Mouse (Mus musculus) ES-Bruce4 (cell line): Measurements from ENCODE around the gene Adamts9.

Source experiments
- CTCF ChIP-seq: IDR thresholded peaks from one replicate; pipeline ENCODE4 v1.8.1; 2011; ENCODE audit warnings: low read depth, low read length
- EP300 ChIP-seq: IDR thresholded peaks from 2 replicates; pipeline ENCODE4 v1.6.1; 2011; ENCODE audit warnings: low read depth, low read length; ENCODE audit not compliant: insufficient read depth
- POLR2A ChIP-seq: IDR thresholded peaks from one replicate; pipeline ENCODE4 v1.8.1; 2011; ENCODE audit warnings: low read length; ENCODE audit not compliant: insufficient read depth

GRCm38 (mm10) chr6:92869089-92869581 is 74.2 kb downstream of the Adamts9 start, which contains the start of gene Gm15737:
- no peak for TF ChIP-seq CTCF
- no peak for TF ChIP-seq POLR2A
- TF ChIP-seq EP300 = no peak
